Mouse (Mus musculus) adrenal gland, postnatal 14 days (tissue): Measurements from ENCODE around the gene Gusb. TPM values are rescaled to one million over a fixed set of nuclear protein-coding genes. Genes with fewer than 3 reads are reported as not detected.

ENCODE experiments used
- DNase-seq: peaks from one replicate; pipeline ENCODE4 v3.0.0; 2021; ENCODE audit warnings: mixed read lengths
- total RNA-seq: library from RNA; stranded (reverse); gene quantifications from 2 replicates; pipeline ENCODE4 v1.2.3, GENCODE M21; 2021

The Gusb gene
- total RNA-seq, 1 experiment from 2014 or later = 40.0 TPM

- DNase-seq = peak; percentile 94
Measured at GRCm38 (mm10) chr5:130023767-130024539, 21.1 kb upstream of the Gusb start.

DNA sequence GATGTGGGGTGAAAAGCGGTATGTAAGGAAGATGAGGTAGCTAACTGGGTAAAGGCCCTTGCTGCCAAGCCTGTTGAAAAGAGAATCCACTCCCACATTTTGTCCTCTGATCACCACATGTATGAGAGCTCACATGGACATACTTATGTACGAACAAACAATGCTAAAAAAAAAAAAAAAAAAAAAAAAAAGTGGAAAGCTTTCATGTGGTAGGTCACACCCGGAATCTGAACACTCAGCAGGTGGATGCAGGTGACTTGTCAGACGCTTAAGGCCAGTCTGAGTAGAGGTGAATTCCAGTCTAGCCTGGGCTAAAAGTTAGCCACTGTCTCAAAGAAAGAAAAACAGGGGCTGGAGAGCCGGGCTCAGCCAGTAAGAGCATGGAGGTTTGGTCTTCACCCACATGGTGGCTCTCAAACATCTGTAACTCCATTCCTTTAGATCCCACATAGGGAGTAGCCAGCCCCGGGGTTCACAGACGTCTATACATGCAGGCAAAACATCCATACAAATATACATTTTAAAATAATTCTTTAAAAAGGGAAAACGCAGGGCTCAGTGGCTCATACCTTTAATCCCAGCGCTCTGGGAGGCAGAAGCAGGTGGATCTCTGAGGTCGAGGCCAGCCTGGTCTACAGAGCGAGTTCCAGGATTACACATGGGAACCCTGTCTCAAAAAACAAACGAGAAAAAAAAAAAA lies 20.4 kb upstream of the Gusb start:
- no peak for DNase-seq

- no peak for DNase-seq
Measured at GRCm38 (mm10) chr5:130022366-130022765, 19.5 kb upstream of the Gusb start.

- DNase-seq = peak; percentile 40
Measured at GRCm38 (mm10) chr5:130021361-130021966, 18.6 kb upstream of the Gusb start.

DNA sequence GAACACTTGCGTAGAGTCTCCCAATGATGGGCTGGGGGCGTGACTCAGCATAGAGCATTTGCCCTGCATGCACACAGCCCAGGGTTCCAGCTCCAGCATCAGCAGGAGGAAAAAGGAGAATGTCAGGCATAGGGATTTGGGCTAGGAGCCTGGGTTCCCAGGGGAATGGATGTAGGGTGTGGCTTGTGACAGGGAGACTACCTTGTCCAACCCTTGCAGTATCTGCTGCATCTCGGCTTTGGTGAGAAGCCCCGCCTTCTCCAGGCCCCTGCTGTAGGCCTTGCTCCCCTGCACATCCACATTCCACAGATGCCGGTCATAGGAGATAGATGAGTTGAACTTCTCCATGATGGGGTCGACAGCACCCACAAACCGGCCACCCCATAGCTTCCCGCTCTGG lies 16.6 kb upstream of the Gusb start:
- no peak for DNase-seq

DNA sequence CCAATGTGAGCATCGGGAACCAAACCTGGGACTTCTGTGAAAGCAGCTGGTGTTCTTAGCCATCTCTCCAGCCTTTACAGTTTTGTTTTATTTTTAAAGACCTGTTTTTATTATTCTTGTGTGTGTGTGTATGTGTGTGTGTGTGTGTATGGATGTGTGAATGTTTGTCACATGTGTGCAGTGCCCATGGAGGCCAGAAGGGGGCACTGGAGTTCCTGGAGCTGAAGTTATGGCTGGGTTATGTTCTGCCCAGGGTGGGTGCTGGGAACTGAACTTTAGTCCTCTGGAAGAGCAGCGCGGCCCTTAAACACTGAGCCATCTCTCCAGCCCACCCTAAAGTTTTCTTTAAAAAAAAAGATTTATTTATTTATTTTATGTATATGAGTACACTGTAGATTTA lies 12.3 kb upstream of the Gusb start:
- no peak for DNase-seq

GRCm38 (mm10) chr5:130010961-130011360 lies 8.1 kb upstream of the Gusb start:
- no peak for DNase-seq

DNA sequence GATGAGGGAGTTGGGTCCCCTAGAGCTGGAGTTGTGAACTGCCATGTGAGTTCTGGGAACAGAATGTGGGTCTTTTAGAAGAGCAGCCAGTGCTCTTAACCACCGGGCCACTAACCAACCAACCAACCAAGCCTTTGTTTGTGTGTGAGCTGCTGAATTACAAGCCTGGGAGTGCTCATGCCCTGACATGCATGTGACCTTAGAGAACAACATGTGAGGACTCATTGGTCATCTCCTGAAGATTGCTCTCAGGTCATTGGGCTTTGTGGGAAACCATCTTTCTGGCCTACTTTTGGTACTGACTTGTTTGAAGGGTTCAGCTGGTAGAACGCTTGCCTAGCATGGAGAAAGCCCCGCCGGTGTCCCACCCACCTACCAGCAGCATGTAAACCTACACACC lies 6.9 kb upstream of the Gusb start:
- no peak for DNase-seq

GRCm38 (mm10) chr5:130008034-130008590 lies 5.3 kb upstream of the Gusb start:
- no peak for DNase-seq

DNA sequence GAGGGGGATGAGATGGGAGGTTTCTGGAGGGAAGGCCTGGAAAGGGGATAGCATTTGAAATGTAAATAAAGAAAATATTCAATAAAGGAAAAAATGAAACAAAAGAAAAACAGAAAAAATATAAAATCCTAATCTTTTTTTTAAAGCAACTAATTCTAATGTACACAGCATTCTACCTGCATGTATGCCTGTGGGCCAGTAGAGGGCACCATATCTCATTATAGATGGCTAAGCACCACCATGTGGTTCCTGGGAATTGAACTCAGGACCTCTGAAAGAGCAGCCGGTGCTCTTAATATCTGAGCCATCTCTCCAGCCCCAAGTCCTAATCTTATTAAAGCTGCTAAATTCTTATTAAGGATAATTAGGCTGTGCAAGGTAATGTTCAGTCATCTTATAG lies 4.5 kb upstream of the Gusb start:
- no peak for DNase-seq

DNA sequence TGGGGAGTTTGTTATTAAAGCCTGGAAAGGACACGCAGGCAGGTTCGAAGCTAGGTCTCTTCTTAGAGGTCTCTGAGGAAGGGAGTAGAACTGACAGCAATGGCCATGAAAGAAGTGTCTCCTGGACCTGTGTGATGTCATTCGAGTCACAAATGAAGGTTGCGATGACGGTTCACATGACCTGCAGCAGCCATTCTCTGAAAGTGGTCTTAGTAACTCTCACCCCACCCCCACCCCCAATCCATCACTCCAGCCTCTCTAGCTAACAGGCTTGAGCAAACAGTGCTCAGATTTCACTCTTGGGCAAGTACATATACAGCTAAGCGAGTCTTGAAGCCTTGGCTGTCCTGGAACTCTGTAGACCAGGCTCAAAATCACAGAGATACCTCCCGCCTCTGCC lies 380 bp upstream of the Gusb start:
- DNase-seq = no peak

GRCm38 (mm10) chr5:130001356-130001987 lies 1.4 kb downstream of the Gusb start:
- DNase-seq = no peak

- no peak for DNase-seq
Measured at GRCm38 (mm10) chr5:130000735-130001134, 2.1 kb downstream of the Gusb start.

GRCm38 (mm10) chr5:129999097-129999496 lies 3.8 kb downstream of the Gusb start:
- peak; percentile 75 for DNase-seq

DNA sequence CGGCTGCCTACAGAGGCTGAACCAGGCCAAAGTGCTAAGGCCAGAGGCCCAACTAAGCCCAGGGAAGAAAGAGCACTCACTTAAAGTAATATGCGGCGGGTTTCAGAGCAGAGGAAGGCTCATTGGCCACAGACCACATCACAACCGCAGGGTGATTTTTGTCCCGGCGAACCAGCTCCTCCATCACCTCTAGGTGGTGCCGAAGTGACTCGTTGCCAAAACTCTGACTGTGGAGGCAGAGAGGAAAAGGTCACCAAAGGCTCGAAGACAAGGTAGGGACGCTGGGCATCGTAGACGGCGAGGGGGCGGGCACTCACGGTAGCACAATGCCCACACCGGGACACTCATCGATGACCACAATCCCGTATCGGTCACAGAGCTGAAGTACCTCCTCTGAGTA lies 5.1 kb downstream of the Gusb start:
- DNase-seq = no peak

GRCm38 (mm10) chr5:129994989-129995388 lies 7.9 kb downstream of the Gusb start:
- no peak for DNase-seq

- no peak for DNase-seq
Measured at GRCm38 (mm10) chr5:129993374-129993773, 9.5 kb downstream of the Gusb start.

DNA sequence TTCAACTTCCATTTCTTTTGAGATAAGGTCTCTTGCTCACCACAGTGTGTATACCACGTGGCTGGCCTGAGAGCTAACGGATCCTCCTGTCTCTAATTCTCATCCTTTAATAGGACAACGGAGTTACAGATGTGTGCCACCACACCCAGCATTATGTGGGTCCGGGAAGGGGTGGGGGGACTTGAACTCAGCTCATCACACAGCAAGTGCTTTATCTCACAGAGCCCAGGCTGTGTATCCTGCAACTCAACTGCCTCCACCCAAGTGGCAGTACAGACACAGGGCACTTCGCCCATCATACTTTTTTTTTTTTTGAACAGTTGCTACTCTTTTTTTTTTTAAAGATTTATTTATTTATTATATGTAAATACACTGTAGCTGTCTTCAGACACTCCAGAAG lies 11.0 kb downstream of the Gusb start:
- no peak for DNase-seq

GRCm38 (mm10) chr5:129989376-129989775 lies 13.5 kb downstream of the Gusb start:
- DNase-seq = peak; percentile 54

DNA sequence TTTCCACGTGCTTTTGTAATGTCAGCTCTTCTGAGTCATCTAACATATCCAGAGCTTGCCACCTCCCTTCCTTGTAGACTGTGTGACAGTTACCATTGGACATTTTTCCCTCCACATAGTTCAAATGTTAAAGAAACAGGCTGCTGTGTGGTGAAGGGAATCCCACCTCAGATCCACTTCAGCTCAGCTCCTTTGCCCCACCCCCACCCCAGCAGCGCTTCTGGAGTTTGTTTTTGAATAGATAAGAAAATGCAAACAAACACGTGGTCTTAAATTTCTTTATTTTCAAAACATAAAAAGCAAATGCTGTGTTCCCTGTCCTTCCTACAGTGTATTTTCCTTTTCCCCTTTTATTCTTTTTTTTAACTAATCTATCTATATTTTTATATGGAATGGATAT lies 22.6 kb downstream of the Gusb start:
- no peak for DNase-seq

- peak; percentile 53 for DNase-seq
Measured at GRCm38 (mm10) chr5:129978608-129979007, 24.2 kb downstream of the Gusb start.

GRCm38 (mm10) chr5:129977768-129978167 lies 25.1 kb downstream of the Gusb start:
- DNase-seq = no peak

- DNase-seq = no peak
Measured at GRCm38 (mm10) chr5:129974866-129975311, 28.0 kb downstream of the Gusb start.
